Mouse (Mus musculus) MEL (cell line): Measurements from ENCODE around the gene Gm12166. TPM values are rescaled to one million over a fixed set of nuclear protein-coding genes. Genes with fewer than 3 reads are reported as not detected.

Source experiments
- DNase-seq: peaks from one replicate; pipeline ENCODE4 v3.0.0; 2011; ENCODE audit warnings: low read depth, low spot score
- H3K27ac ChIP-seq: 2 replicates; pipeline ENCODE4 v1.5.1; 2012; ENCODE audit warnings: low read depth, mild to moderate bottlenecking, control low read depth, low read length, moderate library complexity; ENCODE audit not compliant: control insufficient read depth
- H3K27me3 ChIP-seq, 2 experiments: fragments of 150-350 bp in 1 of 2; sonication (generic) in 1 of 2; 2 replicates each; pipeline ENCODE4 v1.6.1; 2012; ENCODE audit warnings: low read length in 2 of 2, mild to moderate bottlenecking in 2 of 2, improper control_type of control experiment in 1 of 2, moderate library complexity in 1 of 2; ENCODE audit not compliant: insufficient read depth in 2 of 2, control insufficient read depth in 1 of 2
- H3K36me3 ChIP-seq, 2 experiments: 2 replicates each; pipeline ENCODE4 v1.6.1; 2012 to 2014; ENCODE audit warnings: low read length in 2 of 2, improper control_type of control experiment in 1 of 2, inconsistent platforms in 1 of 2, mild to moderate bottlenecking in 1 of 2; ENCODE audit not compliant: insufficient read depth in 2 of 2, control insufficient read depth in 1 of 2
- H3K4me1 ChIP-seq, 2 experiments: fragments of 150-350 bp in 1 of 2; sonication (generic) in 1 of 2; 2 replicates each; pipeline ENCODE4 v1.6.1; 2012; ENCODE audit warnings: low read length in 2 of 2, improper control_type of control experiment in 1 of 2, mild to moderate bottlenecking in 1 of 2; ENCODE audit not compliant: insufficient read depth in 2 of 2, control insufficient read depth in 1 of 2
- H3K4me3 ChIP-seq, 2 experiments: fragments of 150-350 bp in 1 of 2; sonication (generic) in 1 of 2; 2 replicates each; pipeline ENCODE4 v1.5.1; 2012; ENCODE audit warnings: low read depth in 2 of 2, low read length in 2 of 2, mild to moderate bottlenecking in 2 of 2, moderate library complexity in 2 of 2, control low read depth in 1 of 2, improper control_type of control experiment in 1 of 2; ENCODE audit not compliant: control insufficient read depth in 1 of 2, insufficient read depth in 1 of 2
- H3K79me2 ChIP-seq: 2 replicates; pipeline ENCODE4 v1.6.1; 2012; ENCODE audit warnings: mild to moderate bottlenecking, low read length, moderate library complexity; ENCODE audit not compliant: control insufficient read depth, poor library complexity, insufficient read depth
- H3K9ac ChIP-seq: 2 replicates; pipeline ENCODE4 v1.6.1; 2012; ENCODE audit warnings: low read depth, mild to moderate bottlenecking, control low read depth, low read length, moderate library complexity; ENCODE audit not compliant: control insufficient read depth, poor library complexity, severe bottlenecking
- H3K9me3 ChIP-seq: fragments of 150-350 bp; sonication (generic); replicated peaks from 2 replicates; pipeline ENCODE4 v1.6.1; 2012; ENCODE audit warnings: mild to moderate bottlenecking, low read length, improper control_type of control experiment, moderate library complexity; ENCODE audit not compliant: insufficient read depth
- CHD2 ChIP-seq: IDR thresholded peaks from 2 replicates; pipeline ENCODE4 v1.6.1; 2011; ENCODE audit warnings: low read length, improper control_type of control experiment
- EP300 ChIP-seq, 2 experiments: IDR thresholded peaks; 2 replicates each; pipeline ENCODE4 v1.6.1; 2011; ENCODE audit warnings: improper control_type of control experiment in 2 of 2, low read length in 2 of 2, low read depth in 1 of 2, mild to moderate bottlenecking in 1 of 2
- GABPA ChIP-seq: IDR thresholded peaks from 2 replicates; pipeline ENCODE4 v1.6.1; 2012; ENCODE audit warnings: low read depth, mild to moderate bottlenecking, inconsistent platforms, low read length, improper control_type of control experiment, moderate library complexity
- JUND ChIP-seq: IDR thresholded peaks from 2 replicates; pipeline ENCODE4 v1.6.1; 2011; ENCODE audit warnings: low read depth, mild to moderate bottlenecking, improper control_type of control experiment, low read length
- MEF2A ChIP-seq: IDR thresholded peaks from 2 replicates; pipeline ENCODE4 v1.6.1; 2014; ENCODE audit warnings: low read depth, mild to moderate bottlenecking, inconsistent platforms, low read length, improper control_type of control experiment; ENCODE audit not compliant: poor library complexity, insufficient replicate concordance, severe bottlenecking; ENCODE audit errors: extremely low read depth
- NELFE ChIP-seq: IDR thresholded peaks from 2 replicates; pipeline ENCODE4 v1.6.1; 2011; ENCODE audit warnings: low read depth, low read length, improper control_type of control experiment
- NRF1 ChIP-seq: IDR thresholded peaks from 2 replicates; pipeline ENCODE4 v1.6.1; 2014; ENCODE audit warnings: low read depth, mild to moderate bottlenecking, inconsistent platforms, low read length, improper control_type of control experiment, moderate library complexity; ENCODE audit not compliant: poor library complexity, insufficient read depth, severe bottlenecking
- POLR2AphosphoS2 ChIP-seq: IDR thresholded peaks from 2 replicates; pipeline ENCODE4 v1.6.1; 2011; ENCODE audit warnings: low read length, improper control_type of control experiment
- RCOR1 ChIP-seq: IDR thresholded peaks from 2 replicates; pipeline ENCODE4 v1.6.1; 2012; ENCODE audit warnings: low read depth, mild to moderate bottlenecking, inconsistent platforms, low read length, improper control_type of control experiment
- SIN3A ChIP-seq: IDR thresholded peaks from 2 replicates; pipeline ENCODE4 v1.6.1; 2012; ENCODE audit warnings: low read length, improper control_type of control experiment, inconsistent platforms
- TAL1 ChIP-seq: IDR thresholded peaks from 2 replicates; pipeline ENCODE4 v1.6.1; 2012; ENCODE audit warnings: mild to moderate bottlenecking, inconsistent platforms, low read length, moderate library complexity, mixed read lengths
- TBP ChIP-seq: IDR thresholded peaks from 2 replicates; pipeline ENCODE4 v1.8.0; 2011; ENCODE audit warnings: low read depth, low read length, improper control_type of control experiment
- UBTF ChIP-seq: IDR thresholded peaks from 2 replicates; pipeline ENCODE4 v1.6.1; 2012; ENCODE audit warnings: low read depth, mild to moderate bottlenecking, inconsistent platforms, low read length, improper control_type of control experiment, moderate library complexity, borderline replicate concordance; ENCODE audit not compliant: insufficient read depth
- USF1 ChIP-seq: IDR thresholded peaks from 2 replicates; pipeline ENCODE4 v1.6.1; 2014; ENCODE audit warnings: low read depth, mild to moderate bottlenecking, inconsistent platforms, low read length, improper control_type of control experiment, moderate library complexity
- USF2 ChIP-seq, 2 experiments: IDR thresholded peaks; 2 replicates each; pipeline ENCODE4 v1.6.1; 2011 to 2012; ENCODE audit warnings: improper control_type of control experiment in 2 of 2, low read length in 2 of 2, borderline replicate concordance in 1 of 2, inconsistent platforms in 1 of 2, low read depth in 1 of 2, mild to moderate bottlenecking in 1 of 2; ENCODE audit not compliant: insufficient read depth in 1 of 2
- ZKSCAN1 ChIP-seq: IDR thresholded peaks from 2 replicates; pipeline ENCODE4 v1.6.1; 2012; ENCODE audit warnings: low read depth, mild to moderate bottlenecking, inconsistent platforms, low read length, improper control_type of control experiment, moderate library complexity
- polyA plus RNA-seq, 2 experiments: library from polyadenylated mRNA; stranded (reverse) in 1 of 2; unstranded in 1 of 2; fragments of >175 nt in 1 of 2; fragments of >200 nt in 1 of 2; gene quantifications; 2 replicates each; pipeline versions ENCODE4 v1.2.1 to v1.2.4; 2012; ENCODE audit warnings: low replicate concordance in 2 of 2, low read depth in 1 of 2; ENCODE audit not compliant: insufficient read length in 2 of 2, insufficient read depth in 1 of 2, missing spikeins in 1 of 2
- total RNA-seq: library from RNA; depleted of rRNA; stranded (reverse); fragments of 300-350 nt; gene quantifications from 2 replicates; pipeline ENCODE4 v1.2.3, GENCODE M21; 2012

Gene Gm12166
- total and polyA plus RNA-seq, 3 experiments, result 4.1 to 6.8 TPM; not detected in 1

GRCm38 (mm10) chr11:46021850-46022249, 30.3 kb downstream of the Gm12166 start:
- TF ChIP-seq MEF2A (no peak), POLR2AphosphoS2 (no peak), USF2 (IDR thresholded peaks at IDR 0.05; ENCODE audit: borderline replicate concordance in 1 of 2, insufficient read depth in 1 of 2, low read depth in 1 of 2, low read length in 2 of 2) (no peak), CHD2 (no peak), NRF1 (no peak), GABPA (no peak), JUND (no peak), SIN3A (no peak)
- H3K4me3 ChIP-seq, result no peak overlapping the region
- DNase-seq, result no peak

GRCm38 (mm10) chr11:46020246-46020645, 31.9 kb downstream of the Gm12166 start:
- Histone ChIP-seq H3K9ac (no peak overlapping the region), H3K27me3 (peaks cover 0 to 2% of the 10 kb centered on the region in 2 experiments; a peak in 2 of 4 replicates), H3K9me3 (no peaks in the 10 kb centered on the region), H3K4me1 (no peaks in the 10 kb centered on the region), H3K27ac (no peak overlapping the region), H3K4me3 (no peak overlapping the region), H3K79me2 (no peaks in the 10 kb centered on the region), H3K36me3 (no peaks in the 10 kb centered on the region)
- no peak for DNase-seq
- no peak for TF ChIP-seq RCOR1
- TF ChIP-seq TAL1, result no peak
- TF ChIP-seq EP300 (IDR thresholded peaks at IDR 0.05; ENCODE audit: low read depth in 1 of 2, low read length in 2 of 2), result no peak
- TF ChIP-seq NELFE, result no peak
- TF ChIP-seq ZKSCAN1, result no peak
- no peak for TF ChIP-seq TBP
- TF ChIP-seq USF1, result no peak
- TF ChIP-seq UBTF, result no peak

More at GRCm38 (mm10) chr11:46021850-46022249, 30.3 kb downstream of the Gm12166 start:
- Histone ChIP-seq H3K79me2 (no peaks in the 10 kb centered on the region), H3K27me3 (peaks cover 2% of the 10 kb centered on the region in 2 experiments; a peak in 3 of 4 replicates), H3K4me1 (no peaks in the 10 kb centered on the region), H3K36me3 (no peaks in the 10 kb centered on the region), H3K9ac (no peak overlapping the region), H3K9me3 (no peaks in the 10 kb centered on the region), H3K27ac (no peak overlapping the region)
